Mouse (Mus musculus): ENCODE results near the gene Tmcc1. TPM values are rescaled to one million over a fixed set of nuclear protein-coding genes. Genes with fewer than 3 reads are reported as not detected.

Tmcc1 gene
- polyA plus RNA-seq, 1 experiment from 2014 or later: 28.8 TPM

GRCm38 (mm10) chr6:115985622-115986021 is 207.7 kb downstream of the Tmcc1 start:
- WGBS: 65% methylated on average over 9 of the region's 9 CpGs
- no peak for ATAC-seq (replicated peaks)
- peaks cover 3% of the 10 kb centered on the region; the same call in 1 of the 2 replicates for H3K27me3 ChIP-seq (replicated peaks)

GRCm38 (mm10) chr6:115984580-115984979 is 208.7 kb downstream of the Tmcc1 start:
- H3K27ac ChIP-seq: no peak overlapping the region
- 63% methylated on average over 7 of the region's 7 CpGs for WGBS

More at GRCm38 (mm10) chr6:115985622-115986021, 207.7 kb downstream of the Tmcc1 start:
- Histone ChIP-seq H3K4me1 (peaks cover 22% of the 10 kb centered on the region), H3K27ac (no peak overlapping the region), H3K4me3 (no peak overlapping the region), H3K9me3 (no peaks in the 10 kb centered on the region), H3K4me2 (no peak overlapping the region), H3K9ac (no peak overlapping the region), H3K36me3 (replicated peaks) (no peaks in the 10 kb centered on the region)

GRCm38 (mm10) chr6:115983306-115984038 is 209.8 kb downstream of the Tmcc1 start:
- no peak overlapping the region for H3K9ac ChIP-seq
- 68% methylated on average over 12 of the region's 12 CpGs for WGBS

More at GRCm38 (mm10) chr6:115984580-115984979, 208.7 kb downstream of the Tmcc1 start:
- 0 out of 2 replicates have a peak, but pooled peaks cover 2% of the 10 kb centered on the region for H3K27me3 ChIP-seq (replicated peaks)
- peaks cover 22% of the 10 kb centered on the region for H3K4me1 ChIP-seq
- no peaks in the 10 kb centered on the region for H3K9me3 ChIP-seq
- ATAC-seq (replicated peaks): no peak
- no peaks in the 10 kb centered on the region for H3K36me3 ChIP-seq (replicated peaks)
- no peak overlapping the region for H3K4me3 ChIP-seq
- no peak overlapping the region for H3K9ac ChIP-seq
- no peak overlapping the region for H3K4me2 ChIP-seq

GRCm38 (mm10) chr6:115982889-115983288 is 210.4 kb downstream of the Tmcc1 start:
- H3K27ac ChIP-seq: no peak overlapping the region
- no peaks in the 10 kb centered on the region for H3K9me3 ChIP-seq
- no peaks in the 10 kb centered on the region for H3K27me3 ChIP-seq (replicated peaks)
- H3K36me3 ChIP-seq (replicated peaks): no peaks in the 10 kb centered on the region
- H3K4me1 ChIP-seq: peaks cover 22% of the 10 kb centered on the region
- WGBS: 64% methylated on average over 7 of the region's 7 CpGs
- no peak overlapping the region for H3K4me3 ChIP-seq
- no peak overlapping the region for H3K9ac ChIP-seq
- no peak for ATAC-seq (replicated peaks)
- no peak overlapping the region for H3K4me2 ChIP-seq

More at GRCm38 (mm10) chr6:115983306-115984038, 209.8 kb downstream of the Tmcc1 start:
- H3K27ac ChIP-seq: no peak overlapping the region
- no peaks in the 10 kb centered on the region for H3K27me3 ChIP-seq (replicated peaks)
- peaks cover 22% of the 10 kb centered on the region for H3K4me1 ChIP-seq
- H3K4me3 ChIP-seq: no peak overlapping the region
- H3K36me3 ChIP-seq (replicated peaks): no peaks in the 10 kb centered on the region
- H3K9me3 ChIP-seq: no peaks in the 10 kb centered on the region
- ATAC-seq (replicated peaks): no peak
- no peak overlapping the region for H3K4me2 ChIP-seq

- Histone ChIP-seq H3K9ac (no peak overlapping the region), H3K4me3 (no peak overlapping the region), H3K9me3 (no peaks in the 10 kb centered on the region), H3K27ac (no peak overlapping the region), H3K4me2 (no peak overlapping the region), H3K4me1 (0 out of 2 replicates have a peak, but pooled peaks cover 8% of the 10 kb centered on the region), H3K36me3 (replicated peaks) (no peaks in the 10 kb centered on the region), H3K27me3 (replicated peaks) (no peaks in the 10 kb centered on the region)
- WGBS: 72% methylated on average over 8 of the region's 8 CpGs
- no peak for ATAC-seq (replicated peaks)
These were observed 214.7 kb downstream of the Tmcc1 start for GRCm38 (mm10) chr6:115978596-115978995.

- Histone ChIP-seq H3K4me2 (no peak overlapping the region), H3K9ac (no peak overlapping the region), H3K27ac (no peak overlapping the region), H3K36me3 (replicated peaks) (no peaks in the 10 kb centered on the region), H3K27me3 (replicated peaks) (no peaks in the 10 kb centered on the region), H3K4me1 (0 out of 2 replicates have a peak, but pooled peaks cover 8% of the 10 kb centered on the region), H3K9me3 (no peaks in the 10 kb centered on the region), H3K4me3 (no peak overlapping the region)
- no peak for ATAC-seq (replicated peaks)
- 86% methylated on average over 15 of the region's 15 CpGs for WGBS
These were observed 215.5 kb downstream of the Tmcc1 start for GRCm38 (mm10) chr6:115977810-115978209.

GRCm38 (mm10) chr6:115975606-115976005 is 217.7 kb downstream of the Tmcc1 start:
- Histone ChIP-seq H3K4me1 (peaks cover 21% of the 10 kb centered on the region; the same call in 1 of the 2 replicates), H3K9me3 (no peaks in the 10 kb centered on the region), H3K9ac (no peak overlapping the region), H3K27ac (no peak overlapping the region), H3K4me2 (no peak overlapping the region), H3K4me3 (no peak overlapping the region), H3K36me3 (replicated peaks) (no peaks in the 10 kb centered on the region), H3K27me3 (replicated peaks) (no peaks in the 10 kb centered on the region)
- ATAC-seq (replicated peaks): no peak
- 91% methylated on average over 8 of the region's 8 CpGs for WGBS

- 0 out of 2 replicates have a peak overlapping the region, but pooled peaks have one; percentile 1 for H3K9ac ChIP-seq
- no peak overlapping the region for H3K27ac ChIP-seq
These were observed 219.2 kb downstream of the Tmcc1 start for GRCm38 (mm10) chr6:115973881-115974662.

GRCm38 (mm10) chr6:115973139-115973875 is 220.0 kb downstream of the Tmcc1 start:
- Histone ChIP-seq H3K9me3 (no peaks in the 10 kb centered on the region), H3K27ac (no peak overlapping the region), H3K27me3 (replicated peaks) (no peaks in the 10 kb centered on the region), H3K4me3 (no peak overlapping the region), H3K36me3 (replicated peaks) (no peaks in the 10 kb centered on the region), H3K4me1 (peaks cover 21% of the 10 kb centered on the region; the same call in 1 of the 2 replicates), H3K9ac (no peak overlapping the region), H3K4me2 (no peak overlapping the region)
- ATAC-seq (replicated peaks): no peak
- WGBS: 87% methylated on average over 15 of the region's 15 CpGs

More at GRCm38 (mm10) chr6:115973881-115974662, 219.2 kb downstream of the Tmcc1 start:
- Histone ChIP-seq H3K4me2 (no peak overlapping the region), H3K27me3 (replicated peaks) (no peaks in the 10 kb centered on the region), H3K4me3 (no peak overlapping the region), H3K9me3 (no peaks in the 10 kb centered on the region), H3K36me3 (replicated peaks) (no peaks in the 10 kb centered on the region), H3K4me1 (peaks cover 21% of the 10 kb centered on the region; the same call in 1 of the 2 replicates)
- 63% methylated on average over 16 of the region's 16 CpGs for whole genome bisulfite sequencing
- ATAC-seq (replicated peaks): peak; percentile 12; the same call in 1 of the 2 replicates

- Histone ChIP-seq H3K4me2 (no peak overlapping the region), H3K36me3 (replicated peaks) (no peaks in the 10 kb centered on the region), H3K27ac (no peak overlapping the region), H3K27me3 (replicated peaks) (no peaks in the 10 kb centered on the region), H3K9me3 (no peaks in the 10 kb centered on the region), H3K9ac (no peak overlapping the region), H3K4me3 (no peak overlapping the region), H3K4me1 (peaks cover 21% of the 10 kb centered on the region; the same call in 1 of the 2 replicates)
- ATAC-seq (replicated peaks): no peak
- whole genome bisulfite sequencing: 73% methylated on average over 7 of the region's 7 CpGs
These were observed 221.1 kb downstream of the Tmcc1 start for GRCm38 (mm10) chr6:115972083-115972764.

- H3K4me3 ChIP-seq: no peak overlapping the region
- no peak overlapping the region for H3K9ac ChIP-seq
- H3K4me2 ChIP-seq: no peak overlapping the region
- ATAC-seq (replicated peaks): no peak
- no peak overlapping the region for H3K27ac ChIP-seq
- no peaks in the 10 kb centered on the region for H3K36me3 ChIP-seq (replicated peaks)
- H3K4me1 ChIP-seq: peaks cover 21% of the 10 kb centered on the region; the same call in 1 of the 2 replicates
- H3K27me3 ChIP-seq (replicated peaks): no peaks in the 10 kb centered on the region
- WGBS: 63% methylated on average over 13 of the region's 13 CpGs
- H3K9me3 ChIP-seq: no peaks in the 10 kb centered on the region
These were observed 221.8 kb downstream of the Tmcc1 start for GRCm38 (mm10) chr6:115971273-115972060.
